Mouse (Mus musculus): ENCODE measurements at regions not wholly inside any gene's neighbourhood (a gene's known extent, or its start where the extent isn't known, plus 50 kb on each side); places are given as distances from the start of the nearest gene placed in this dataset.

DNA sequence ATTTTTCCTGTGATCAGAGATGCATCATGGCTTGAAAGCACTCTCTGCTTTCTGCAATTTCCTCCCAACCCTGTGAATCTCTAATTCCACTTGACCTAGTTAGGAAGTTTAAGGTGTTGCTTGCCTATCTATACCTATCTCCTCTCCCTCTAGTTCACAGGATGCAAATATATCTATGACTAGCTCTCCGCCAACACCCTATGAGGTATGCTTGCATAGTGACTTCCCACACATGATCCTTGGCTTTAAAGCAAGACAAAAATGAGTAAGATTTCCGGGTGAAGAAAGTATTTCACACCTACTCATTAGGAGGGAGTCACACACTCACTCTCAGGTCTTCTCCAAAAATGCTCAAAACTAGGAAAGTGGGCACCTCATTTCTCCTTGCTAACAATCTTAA is 169.6 kb upstream of the Tas2r134 start:
- ATAC-seq (replicated peaks; ENCODE audit: low read depth, poor library complexity, severe bottlenecking): no peak

DNA sequence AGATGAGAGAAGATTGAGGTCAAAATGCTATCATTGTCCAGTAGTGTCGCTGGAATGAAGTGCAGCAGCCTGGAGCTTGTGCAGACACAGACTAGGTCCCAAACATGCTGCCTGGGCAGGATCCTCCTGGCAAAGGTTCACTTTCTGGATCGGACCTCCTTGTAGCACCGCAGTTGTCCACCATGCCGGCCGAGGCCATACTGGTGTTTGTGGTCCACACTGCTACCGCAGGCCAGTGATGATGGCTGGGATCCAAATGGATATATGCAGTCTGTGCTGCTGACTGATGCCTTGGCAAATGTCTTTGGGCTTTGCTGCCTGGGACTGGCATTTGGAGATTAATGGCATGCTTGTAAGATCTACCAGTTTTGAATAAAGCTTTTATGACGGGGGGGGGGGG is 174.5 kb upstream of the Tas2r134 start:
- ATAC-seq (replicated peaks; ENCODE audit: low read depth, poor library complexity, severe bottlenecking): no peak

DNA sequence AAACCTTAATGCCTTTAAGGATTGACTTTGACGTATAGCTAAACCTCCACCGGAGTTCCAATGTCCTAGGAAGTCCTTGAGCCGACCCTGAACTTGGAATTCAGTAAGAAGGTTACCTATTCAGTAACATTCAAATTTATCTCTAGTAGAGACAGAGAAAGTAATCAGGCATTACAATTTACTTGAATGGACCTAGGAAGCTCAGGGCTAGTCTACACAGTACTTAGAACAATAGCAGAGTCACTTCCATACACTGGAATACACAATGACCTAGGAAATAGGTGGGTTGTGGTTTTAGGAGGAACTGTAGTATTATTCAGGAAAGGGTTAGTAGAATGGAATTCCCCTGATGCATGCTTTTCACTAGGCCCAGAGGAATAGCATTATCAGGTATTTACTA is 179.2 kb upstream of the Tas2r134 start:
- ATAC-seq (replicated peaks; ENCODE audit: low read depth, poor library complexity, severe bottlenecking): no peak

GRCm38 (mm10) chr2:51447616-51448015 is 179.7 kb upstream of the Tas2r134 start:
- no peak for ATAC-seq (replicated peaks; ENCODE audit: low read depth, poor library complexity, severe bottlenecking)

- ATAC-seq (replicated peaks; ENCODE audit: low read depth, poor library complexity, severe bottlenecking): no peak
These were observed 182.8 kb upstream of the Tas2r134 start for GRCm38 (mm10) chr2:51444386-51445080.

GRCm38 (mm10) chr2:51443946-51444345 is 183.4 kb upstream of the Tas2r134 start:
- ATAC-seq (replicated peaks; ENCODE audit: low read depth, poor library complexity, severe bottlenecking): no peak

GRCm38 (mm10) chr2:51439047-51439446 is 188.3 kb upstream of the Tas2r134 start:
- 0 out of 2 replicates have a peak, but pooled peaks have one; percentile 18 for ATAC-seq (replicated peaks; ENCODE audit: low read depth, poor library complexity, severe bottlenecking)

DNA sequence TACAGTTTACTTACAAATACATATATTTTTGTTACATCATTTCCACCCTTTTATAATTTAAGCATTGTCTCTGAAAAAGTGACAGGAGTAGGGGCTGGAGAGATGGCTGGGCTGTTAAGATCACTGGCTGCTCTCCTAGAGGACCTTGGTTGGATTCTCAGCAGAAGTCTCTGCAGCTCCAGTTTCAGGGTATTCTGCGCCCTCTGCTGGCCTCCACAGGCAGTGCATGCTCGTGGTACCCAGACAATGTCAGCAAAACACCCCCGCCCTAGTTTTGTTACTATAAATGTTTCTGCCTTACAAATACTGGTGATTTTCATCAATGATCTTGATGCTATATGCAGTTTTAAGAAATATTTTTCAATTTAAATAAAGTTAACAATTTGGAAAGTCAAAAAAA is 190.7 kb upstream of the Tas2r134 start:
- peak; percentile 69; the same call in 1 of the 2 replicates for ATAC-seq (replicated peaks; ENCODE audit: low read depth, poor library complexity, severe bottlenecking)

GRCm38 (mm10) chr2:51431564-51431963 is 195.7 kb upstream of the Tas2r134 start:
- no peak for ATAC-seq (replicated peaks; ENCODE audit: low read depth, poor library complexity, severe bottlenecking)

GRCm38 (mm10) chr2:51429716-51430115 is 197.6 kb upstream of the Tas2r134 start:
- ATAC-seq (replicated peaks; ENCODE audit: low read depth, poor library complexity, severe bottlenecking): no peak

DNA sequence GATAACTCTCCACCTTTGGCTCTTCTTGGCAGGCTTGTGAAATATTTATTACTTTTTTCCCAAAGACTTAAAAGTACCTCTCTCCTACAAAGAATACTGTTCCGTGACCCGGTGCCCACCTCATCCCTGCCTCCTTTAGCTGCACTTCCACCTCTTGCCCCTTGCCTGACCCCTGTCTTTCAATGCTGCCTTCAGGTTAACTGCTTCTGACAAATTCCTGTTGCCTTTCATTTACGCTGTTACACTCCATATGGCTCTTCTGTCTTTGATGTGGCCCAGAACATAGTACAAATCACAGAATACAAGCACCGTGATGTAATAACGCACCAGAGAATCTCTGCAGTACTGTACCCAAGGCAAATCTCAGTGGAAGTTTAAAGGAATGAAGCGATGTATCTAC is 204.9 kb upstream of the Tas2r134 start:
- ATAC-seq (replicated peaks; ENCODE audit: low read depth, poor library complexity, severe bottlenecking): no peak

GRCm38 (mm10) chr2:51417908-51418690 is 209.2 kb upstream of the Tas2r134 start:
- no peak for ATAC-seq (replicated peaks; ENCODE audit: low read depth, poor library complexity, severe bottlenecking)

DNA sequence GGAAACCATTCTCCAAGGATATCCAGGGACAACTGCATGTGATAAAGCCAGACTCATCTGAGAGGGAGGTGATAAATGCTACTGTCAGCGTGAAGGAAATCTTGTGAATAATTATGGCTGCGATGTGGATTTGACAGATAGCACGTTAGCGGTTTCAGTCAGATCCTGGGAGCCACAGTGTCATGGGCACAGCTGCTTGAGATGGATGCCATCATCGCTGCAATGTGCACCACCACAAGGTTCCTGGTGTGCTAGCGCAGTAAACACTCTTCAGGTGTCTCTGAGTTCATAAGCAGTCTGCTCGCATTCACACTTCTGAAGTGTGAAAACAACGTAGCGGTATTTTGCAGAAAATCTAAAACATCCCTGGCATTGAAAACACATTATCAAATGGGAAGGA is 238.9 kb upstream of the Tas2r134 start:
- no peak for ATAC-seq (replicated peaks; ENCODE audit: low read depth, poor library complexity, severe bottlenecking)

GRCm38 (mm10) chr2:51387136-51387535 is 238.2 kb upstream of the Rnd3 start:
- no peak for ATAC-seq (replicated peaks; ENCODE audit: low read depth, poor library complexity, severe bottlenecking)

DNA sequence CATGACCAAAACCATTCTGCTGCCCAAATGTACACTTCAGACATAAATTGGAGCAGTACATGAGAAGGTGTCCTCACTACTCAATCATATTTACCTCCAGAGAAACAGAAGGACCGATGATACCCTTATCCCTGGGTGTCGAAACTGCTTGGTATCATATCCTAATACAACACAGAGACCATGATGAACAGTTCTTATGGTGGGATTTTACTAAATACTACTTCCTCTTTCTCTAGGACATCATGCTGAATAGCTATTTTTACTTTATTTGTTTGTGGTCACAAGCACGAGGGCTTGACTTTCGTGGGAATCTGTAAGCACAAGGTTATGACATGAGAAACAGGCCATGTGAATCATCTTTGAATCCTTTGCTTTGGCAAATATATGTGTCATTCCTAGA is 227.7 kb upstream of the Rnd3 start:
- peak; percentile 82 for ATAC-seq (replicated peaks; ENCODE audit: low read depth, poor library complexity, severe bottlenecking)

- ATAC-seq (replicated peaks; ENCODE audit: low read depth, poor library complexity, severe bottlenecking): no peak
These were observed 225.7 kb upstream of the Rnd3 start for GRCm38 (mm10) chr2:51374636-51375035.

DNA sequence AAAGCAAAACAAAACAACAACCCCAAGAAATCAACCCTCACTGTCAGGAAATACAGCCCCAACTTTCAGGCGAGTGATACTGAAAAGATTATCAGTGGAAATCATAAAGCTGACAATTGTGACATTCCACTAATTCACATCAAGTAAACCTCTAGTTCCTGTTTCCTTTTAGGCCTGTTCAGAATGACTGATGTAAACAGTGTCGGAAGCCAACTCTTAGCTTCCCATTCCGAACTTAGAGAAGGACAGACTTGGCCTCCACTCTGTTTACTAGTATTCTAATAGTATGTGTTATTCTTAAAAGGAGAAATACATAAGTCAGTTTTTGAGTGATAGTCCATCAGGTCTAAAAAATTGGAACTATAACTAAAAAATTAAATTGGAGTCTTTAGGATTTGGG is 223.9 kb upstream of the Rnd3 start:
- ATAC-seq (replicated peaks; ENCODE audit: low read depth, poor library complexity, severe bottlenecking): no peak

GRCm38 (mm10) chr2:51362825-51363616 is 214.1 kb upstream of the Rnd3 start:
- no peak for ATAC-seq (replicated peaks; ENCODE audit: low read depth, poor library complexity, severe bottlenecking)

GRCm38 (mm10) chr2:51355281-51355680 is 206.4 kb upstream of the Rnd3 start:
- ATAC-seq (replicated peaks; ENCODE audit: low read depth, poor library complexity, severe bottlenecking): no peak

GRCm38 (mm10) chr2:51354800-51355199 is 205.9 kb upstream of the Rnd3 start:
- ATAC-seq (replicated peaks; ENCODE audit: low read depth, poor library complexity, severe bottlenecking): no peak

- no peak for ATAC-seq (replicated peaks; ENCODE audit: low read depth, poor library complexity, severe bottlenecking)
These were observed 200.7 kb upstream of the Rnd3 start for GRCm38 (mm10) chr2:51349614-51350013.

All from common myeloid progenitor, adult 5-6 weeks (primary cell).